Mouse (Mus musculus) embryonic facial prominence, embryonic 10.5 days (tissue): Measurements from ENCODE around the gene Plekha6. TPM values are rescaled to one million over a fixed set of nuclear protein-coding genes. Genes with fewer than 3 reads are reported as not detected.

ENCODE experiments used
- polyA plus RNA-seq: library from polyadenylated mRNA; unstranded; fragments of >200 nt; fragmentation: Nextera tagmentation; extraction: Ambion mirVana; gene quantifications from 2 replicates; pipeline ENCODE4 v1.2.1, GENCODE M21; 2016

The Plekha6 gene
- polyA plus RNA-seq, 1 experiment from 2014 or later: 3.4 TPM

Other genes starting within 250 kb of the Plekha6 start
- 37.7 and 41.4 TPM in 2 replicates for gene Mdm4, start 133.6 kb upstream of the Plekha6 start, polyA plus RNA-seq
- 8.6 and 10.5 TPM in 2 replicates for gene Pik3c2b, start 118.5 kb upstream of the Plekha6 start, polyA plus RNA-seq
- gene Ppp1r15b, start 33.1 kb upstream of the Plekha6 start, polyA plus RNA-seq: 49.4 and 57.3 TPM in 2 replicates
- gene Golt1a, start 145.6 kb downstream of the Plekha6 start, polyA plus RNA-seq: not detected in 2 replicates
- gene Kiss1, start 157.7 kb downstream of the Plekha6 start, polyA plus RNA-seq: not detected in 2 replicates
- 0.13 TPM in 1 of 2 replicates, not detected in the other for gene Ren1, start 186.3 kb downstream of the Plekha6 start, polyA plus RNA-seq
- 2.6 and 3.3 TPM in 2 replicates for gene Etnk2, start 199.4 kb downstream of the Plekha6 start, polyA plus RNA-seq